Mouse (Mus musculus): ENCODE results near the gene Srrm1.

- TF ChIP-seq CTCF (IDR thresholded peaks at IDR 0.05; ENCODE audit: low read depth, low read length) = no peak
- no peak for TF ChIP-seq GATA1 (IDR thresholded peaks at IDR 0.05; ENCODE audit: borderline replicate concordance, low read length)
Measured at GRCm38 (mm10) chr4:135300248-135301041, 52.7 kb downstream of the Srrm1 start.
